Mouse (Mus musculus): ENCODE data around the gene Chpf2.

Gene Chpf2

GRCm38 (mm10) chr5:24638131-24638530 lies 51.6 kb downstream of the Chpf2 start:
- CTCF ChIA-PET = interaction anchor here (0.7 kb wide), 1 partner anchor 247 kb away, joined by 9 read pairs; no protein-coding TSS in a partner anchor

- CTCF ChIA-PET = no interaction called here
Observed at GRCm38 (mm10) chr5:24639081-24639480, 52.5 kb downstream of the Chpf2 start.

All from spleen, embryonic (tissue).